Mouse (Mus musculus) induced T-regulatory cell, adult 2 months (primary cell): ENCODE results near the gene Olfr70.

Source experiments
- DNase-seq: peaks from one replicate; pipeline ENCODE4 v3.0.0-alpha.2; 2012; ENCODE audit warnings: low read depth

The Olfr70 gene

GRCm38 (mm10) chr4:43700707-43701106 lies at the start of gene Olfr70:
Olfr70 (minus strand) TSS chr4:43700807.
- DNase-seq = no peak

- DNase-seq = peak; percentile 48
These were observed 44.6 kb upstream of the Olfr70 start for GRCm38 (mm10) chr4:43745187-43745586.

- no peak for DNase-seq
These were observed 42.5 kb upstream of the Olfr70 start for GRCm38 (mm10) chr4:43743099-43743498.

GRCm38 (mm10) chr4:43742637-43743036 lies 42.0 kb upstream of the Olfr70 start:
- DNase-seq = no peak

GRCm38 (mm10) chr4:43741526-43741925 lies 40.9 kb upstream of the Olfr70 start:
- DNase-seq = no peak

- DNase-seq = no peak
These were observed 38.5 kb upstream of the Olfr70 start for GRCm38 (mm10) chr4:43738989-43739674.

- no peak for DNase-seq
These were observed 36.5 kb upstream of the Olfr70 start for GRCm38 (mm10) chr4:43737144-43737543.

- no peak for DNase-seq
These were observed 32.6 kb upstream of the Olfr70 start for GRCm38 (mm10) chr4:43733186-43733585.

- DNase-seq = no peak
These were observed 31.6 kb upstream of the Olfr70 start for GRCm38 (mm10) chr4:43732171-43732570.

- no peak for DNase-seq
These were observed 30.2 kb upstream of the Olfr70 start for GRCm38 (mm10) chr4:43730750-43731297.

GRCm38 (mm10) chr4:43729794-43730550 lies 29.4 kb upstream of the Olfr70 start, which contains the start of gene Spaar:
Spaar (plus strand) TSS chr4:43730034.
- DNase-seq = no peak

GRCm38 (mm10) chr4:43729126-43729525 lies 28.5 kb upstream of the Olfr70 start:
- DNase-seq = no peak

- no peak for DNase-seq
These were observed 28.0 kb upstream of the Olfr70 start for GRCm38 (mm10) chr4:43728576-43728954.

- DNase-seq = no peak
These were observed 27.3 kb upstream of the Olfr70 start for GRCm38 (mm10) chr4:43727718-43728575.

GRCm38 (mm10) chr4:43726995-43727394 lies 26.4 kb upstream of the Olfr70 start, which contains the start of gene Hrct1:
Hrct1 (plus strand) TSS chr4:43727188.
- DNase-seq = no peak

GRCm38 (mm10) chr4:43726228-43726993 lies 25.8 kb upstream of the Olfr70 start:
- no peak for DNase-seq

GRCm38 (mm10) chr4:43724764-43725163 lies 24.2 kb upstream of the Olfr70 start:
- peak; percentile 43 for DNase-seq

GRCm38 (mm10) chr4:43722191-43722590 lies 21.6 kb upstream of the Olfr70 start:
- DNase-seq = no peak

GRCm38 (mm10) chr4:43720491-43721228 lies 20.1 kb upstream of the Olfr70 start:
- no peak for DNase-seq

GRCm38 (mm10) chr4:43713652-43714219 lies 13.1 kb upstream of the Olfr70 start:
- DNase-seq = no peak
